Mouse (Mus musculus): ENCODE data around the gene Hist1h2bc.
"Not testable (repeated sequence)": the region's sequence is repeated elsewhere in the genome, so short reads cannot be mapped to it uniquely, and the experiment has no call there.

Gene Hist1h2bc

GRCm38 (mm10) chr13:23699767-23700166 is 15.8 kb downstream of the Hist1h2bc start:
- no peak for DNase-seq (ENCODE audit: low spot score)

GRCm38 (mm10) chr13:23700786-23701520 is 17.0 kb downstream of the Hist1h2bc start:
- DNase-seq (ENCODE audit: low spot score), result peak; percentile 41

- no peak for DNase-seq (ENCODE audit: low spot score)
These were observed 18.2 kb downstream of the Hist1h2bc start for GRCm38 (mm10) chr13:23702220-23702619.

- DNase-seq (ENCODE audit: low spot score), result not testable (repeated sequence)
These were observed 18.8 kb downstream of the Hist1h2bc start for GRCm38 (mm10) chr13:23702801-23703200.

- DNase-seq (ENCODE audit: low spot score), result no peak
These were observed 21.9 kb downstream of the Hist1h2bc start for GRCm38 (mm10) chr13:23705751-23706356.

- DNase-seq (ENCODE audit: low spot score), result no peak
These were observed 22.8 kb downstream of the Hist1h2bc start for GRCm38 (mm10) chr13:23706771-23707170.

GRCm38 (mm10) chr13:23708041-23708440 is 24.0 kb downstream of the Hist1h2bc start:
- DNase-seq (ENCODE audit: low spot score), result no peak

- no peak for DNase-seq (ENCODE audit: low spot score)
These were observed 24.7 kb downstream of the Hist1h2bc start for GRCm38 (mm10) chr13:23708654-23709053.

GRCm38 (mm10) chr13:23709714-23710373 is 25.8 kb downstream of the Hist1h2bc start:
- DNase-seq (ENCODE audit: low spot score), result no peak

- DNase-seq (ENCODE audit: low spot score), result peak; percentile 21
These were observed 26.5 kb downstream of the Hist1h2bc start, which contains the start of gene Hfe for GRCm38 (mm10) chr13:23710374-23711089. TSS of gene Hfe (minus strand) at chr13:23710854.

GRCm38 (mm10) chr13:23716261-23717042 is 32.5 kb downstream of the Hist1h2bc start:
- DNase-seq (ENCODE audit: low spot score), result no peak

GRCm38 (mm10) chr13:23717176-23717575 is 33.2 kb downstream of the Hist1h2bc start:
- no peak for DNase-seq (ENCODE audit: low spot score)

GRCm38 (mm10) chr13:23717593-23718245 is 33.7 kb downstream of the Hist1h2bc start:
- not testable (repeated sequence) for DNase-seq (ENCODE audit: low spot score)

GRCm38 (mm10) chr13:23724239-23724638 is 40.2 kb downstream of the Hist1h2bc start:
- no peak for DNase-seq (ENCODE audit: low spot score)

GRCm38 (mm10) chr13:23725213-23725612 is 41.2 kb downstream of the Hist1h2bc start:
- DNase-seq (ENCODE audit: low spot score), result no peak

- DNase-seq (ENCODE audit: low spot score), result no peak
These were observed 44.6 kb downstream of the Hist1h2bc start for GRCm38 (mm10) chr13:23728472-23729191.

GRCm38 (mm10) chr13:23729192-23729525 is 45.2 kb downstream of the Hist1h2bc start:
- no peak for DNase-seq (ENCODE audit: low spot score)

GRCm38 (mm10) chr13:23729706-23730105 is 45.7 kb downstream of the Hist1h2bc start:
- no peak for DNase-seq (ENCODE audit: low spot score)

- no peak for DNase-seq (ENCODE audit: low spot score)
These were observed 46.5 kb downstream of the Hist1h2bc start for GRCm38 (mm10) chr13:23730479-23730878.

- no peak for DNase-seq (ENCODE audit: low spot score)
These were observed 48.3 kb downstream of the Hist1h2bc start for GRCm38 (mm10) chr13:23732156-23732804.
